Mouse (Mus musculus) brown adipose tissue, adult 24 weeks (tissue): ENCODE measurements around the gene 1500009L16Rik. TPM values are rescaled to one million over a fixed set of nuclear protein-coding genes. Genes with fewer than 3 reads are reported as not detected.

Experiments used
- H3K27ac ChIP-seq: fragments of 200-500 bp; replicated peaks from 2 replicates; pipeline ENCODE4 v1.5.1; 2012; ENCODE audit warnings: low read depth, mild to moderate bottlenecking, low read length
- H3K4me1 ChIP-seq: fragments of 200-500 bp; 2 replicates; pipeline ENCODE4 v1.6.1; 2012; ENCODE audit warnings: low read length, mixed read lengths; ENCODE audit not compliant: control insufficient read depth, insufficient read depth, insufficient read length
- H3K4me3 ChIP-seq: fragments of 200-500 bp; 2 replicates; pipeline ENCODE4 v1.5.1; 2012; ENCODE audit warnings: low read depth, mild to moderate bottlenecking, low read length, moderate library complexity; ENCODE audit not compliant: insufficient read depth
- polyA plus RNA-seq: library from polyadenylated mRNA; stranded (reverse); fragments of >200 nt; gene quantifications from 2 replicates; pipeline ENCODE4 v1.2.4, GENCODE M21; 2012; ENCODE audit not compliant: missing spikeins, insufficient read depth, insufficient read length

1500009L16Rik gene
- polyA plus RNA-seq, 1 experiment, result not detected

DNA sequence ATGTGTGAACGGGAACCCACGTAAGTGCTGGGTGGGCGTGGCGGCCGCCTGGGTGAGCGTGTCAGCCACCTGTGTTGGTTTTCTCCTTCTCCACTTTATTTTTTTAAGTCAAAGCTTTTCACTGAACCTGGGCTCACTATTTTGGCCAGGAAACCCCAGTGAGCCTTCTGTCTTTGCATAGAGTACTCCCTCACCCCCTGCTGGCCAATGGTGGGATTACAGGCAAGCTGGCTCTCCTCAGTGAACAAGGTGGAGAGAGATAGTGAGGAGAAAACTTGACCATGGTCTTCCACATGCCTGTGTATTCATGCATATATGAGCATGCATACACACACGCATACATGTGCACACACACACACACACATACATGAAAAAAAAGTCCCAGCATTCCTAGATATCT, 6.8 kb downstream of the 1500009L16Rik start:
- H3K4me3 ChIP-seq, result no peak overlapping the region
- H3K27ac ChIP-seq, result no peak overlapping the region
- no peaks in the 10 kb centered on the region for H3K4me1 ChIP-seq

GRCm38 (mm10) chr10:83733725-83734124, 11.1 kb downstream of the 1500009L16Rik start:
- Histone ChIP-seq H3K4me1 (no peaks in the 10 kb centered on the region), H3K4me3 (no peak overlapping the region), H3K27ac (no peak overlapping the region)

- H3K27ac ChIP-seq, result no peak overlapping the region
Measured at GRCm38 (mm10) chr10:83738996-83739655, 16.5 kb downstream of the 1500009L16Rik start.

DNA sequence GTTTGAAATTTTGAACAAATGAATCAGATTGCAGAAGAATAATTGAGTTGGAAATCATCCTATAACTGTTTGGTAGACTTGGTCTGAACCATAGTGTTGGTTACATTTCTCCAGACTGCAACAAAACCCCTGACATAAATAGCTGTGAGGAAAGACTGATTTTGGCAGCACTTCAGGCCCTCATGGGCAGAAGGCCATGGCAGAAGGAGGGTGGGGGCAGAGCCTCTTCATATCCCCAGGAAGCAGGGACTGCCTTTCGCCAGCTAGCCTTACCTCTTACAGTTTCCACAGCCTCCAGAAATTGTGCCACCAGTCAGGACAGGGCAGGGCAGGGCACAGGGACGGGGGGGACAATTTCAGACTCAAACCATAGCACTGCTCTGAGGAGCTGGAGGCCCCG, 22.0 kb downstream of the 1500009L16Rik start:
- Histone ChIP-seq H3K27ac (no peak overlapping the region), H3K4me3 (no peak overlapping the region), H3K4me1 (no peaks in the 10 kb centered on the region)

More at GRCm38 (mm10) chr10:83738996-83739655, 16.5 kb downstream of the 1500009L16Rik start:
- Histone ChIP-seq H3K4me1 (no peaks in the 10 kb centered on the region), H3K4me3 (no peak overlapping the region)

GRCm38 (mm10) chr10:83753056-83753455, 30.4 kb downstream of the 1500009L16Rik start:
- no peak overlapping the region for H3K27ac ChIP-seq
- no peak overlapping the region for H3K4me3 ChIP-seq
- no peaks in the 10 kb centered on the region for H3K4me1 ChIP-seq

GRCm38 (mm10) chr10:83757343-83757962, 34.8 kb downstream of the 1500009L16Rik start:
- Histone ChIP-seq H3K27ac (no peak overlapping the region), H3K4me1 (no peaks in the 10 kb centered on the region)

DNA sequence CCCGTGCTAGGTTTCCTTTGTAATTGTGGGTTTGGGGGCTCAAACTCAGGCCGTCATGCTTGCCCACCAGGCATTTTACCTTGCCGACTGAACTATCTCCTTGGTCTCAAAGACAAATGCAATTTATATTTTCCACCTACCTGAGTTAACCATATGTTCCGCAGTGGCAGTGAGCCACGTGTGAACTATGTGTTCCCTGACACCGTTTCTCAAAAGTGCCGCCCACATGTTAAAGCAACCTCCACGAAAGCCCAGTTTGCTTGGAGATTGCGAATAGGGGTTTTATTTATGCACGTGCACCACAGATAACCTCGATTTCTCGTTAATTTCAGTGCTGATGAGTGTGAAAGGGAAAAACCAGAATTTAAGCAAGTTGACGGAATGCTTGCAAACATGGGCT, 36.1 kb downstream of the 1500009L16Rik start:
- no peaks in the 10 kb centered on the region for H3K4me1 ChIP-seq
- H3K27ac ChIP-seq, result no peak overlapping the region

More at GRCm38 (mm10) chr10:83757343-83757962, 34.8 kb downstream of the 1500009L16Rik start:
- no peak overlapping the region for H3K4me3 ChIP-seq

GRCm38 (mm10) chr10:83760535-83760934, 37.9 kb downstream of the 1500009L16Rik start:
- Histone ChIP-seq H3K27ac (no peak overlapping the region), H3K4me3 (no peak overlapping the region), H3K4me1 (no peaks in the 10 kb centered on the region)

More for the DNA sequence above, 36.1 kb downstream of the 1500009L16Rik start:
- no peak overlapping the region for H3K4me3 ChIP-seq

- no peaks in the 10 kb centered on the region for H3K4me1 ChIP-seq
- H3K27ac ChIP-seq, result no peak overlapping the region
- no peak overlapping the region for H3K4me3 ChIP-seq
Measured at GRCm38 (mm10) chr10:83763891-83764290, 41.2 kb downstream of the 1500009L16Rik start.

GRCm38 (mm10) chr10:83766882-83767281, 44.2 kb downstream of the 1500009L16Rik start:
- Histone ChIP-seq H3K4me1 (no peaks in the 10 kb centered on the region), H3K4me3 (no peak overlapping the region), H3K27ac (no peak overlapping the region)

DNA sequence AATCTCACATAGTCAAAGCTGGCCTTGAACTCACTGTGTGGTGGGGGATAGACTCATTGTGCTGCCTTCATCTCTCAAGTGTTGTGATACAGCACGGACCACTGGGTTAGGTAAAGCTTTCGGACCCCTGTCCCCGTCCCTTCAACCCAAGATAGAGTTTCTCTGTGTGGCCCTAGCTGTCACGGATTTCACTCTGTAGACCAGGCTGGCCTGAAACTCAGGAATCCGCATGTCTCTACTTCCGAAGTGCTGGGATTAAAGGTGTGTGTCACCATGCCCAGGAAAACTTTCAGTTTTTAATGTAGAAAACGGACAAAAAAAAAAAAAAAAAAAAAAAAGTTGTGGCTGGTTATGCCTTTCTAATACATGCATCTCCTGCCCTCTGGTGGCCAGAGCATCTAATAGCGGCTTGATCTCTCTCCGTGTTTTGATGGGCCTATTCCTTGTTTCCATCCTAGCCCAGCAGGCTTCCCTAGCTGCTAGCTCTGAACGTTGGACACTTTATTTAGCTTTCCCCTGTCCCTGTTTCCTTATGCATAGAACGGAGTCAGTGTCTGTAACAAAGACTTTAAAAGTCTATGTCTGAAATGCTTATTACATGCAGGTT, 53.7 kb downstream of the 1500009L16Rik start:
- H3K4me3 ChIP-seq, result no peak overlapping the region
- H3K27ac ChIP-seq, result no peak overlapping the region

GRCm38 (mm10) chr10:83777253-83777652, 54.6 kb downstream of the 1500009L16Rik start:
- Histone ChIP-seq H3K4me1 (no peaks in the 10 kb centered on the region), H3K27ac (no peak overlapping the region), H3K4me3 (no peak overlapping the region)

More for the DNA sequence above, 53.7 kb downstream of the 1500009L16Rik start:
- H3K4me1 ChIP-seq, result no peaks in the 10 kb centered on the region

- H3K4me3 ChIP-seq, result no peak overlapping the region
- H3K27ac ChIP-seq, result no peak overlapping the region
- H3K4me1 ChIP-seq, result no peaks in the 10 kb centered on the region; the same call in 1 of the 2 replicates
Measured at GRCm38 (mm10) chr10:83781854-83782253, 59.2 kb downstream of the 1500009L16Rik start.

GRCm38 (mm10) chr10:83782371-83783120, 59.9 kb downstream of the 1500009L16Rik start:
- Histone ChIP-seq H3K4me1 (no peaks in the 10 kb centered on the region; the same call in 1 of the 2 replicates), H3K27ac (no peak overlapping the region), H3K4me3 (no peak overlapping the region)

- Histone ChIP-seq H3K4me3 (no peak overlapping the region), H3K27ac (no peak overlapping the region), H3K4me1 (no peaks in the 10 kb centered on the region; the same call in 1 of the 2 replicates)
Measured at GRCm38 (mm10) chr10:83785003-83785402, 62.3 kb downstream of the 1500009L16Rik start.
